Mouse (Mus musculus) neural tube, embryonic 12.5 days (tissue): ENCODE results near the gene Sox14. TPM values are rescaled to one million over a fixed set of nuclear protein-coding genes. Genes with fewer than 3 reads are reported as not detected.

Experiments used
- ATAC-seq: fragments of 200-750 bp; cut with Nextera tagmentation; 2 replicates; pipeline ENCODE4 v1.8.0; 2017; ENCODE audit warnings: low read depth, mild to moderate bottlenecking, moderate TSS enrichment, moderate library complexity; ENCODE audit not compliant: low FRiP score
- H3K27ac ChIP-seq: fragments of 300-500 bp; sonication (generic); 2 replicates; pipeline ENCODE4 v1.5.1; 2016
- H3K27me3 ChIP-seq: fragments of 300-500 bp; sonication (generic); replicated peaks from 2 replicates; pipeline ENCODE4 v1.6.1; 2016; ENCODE audit warnings: mild to moderate bottlenecking
- H3K36me3 ChIP-seq: fragments of 300-500 bp; sonication (generic); 2 replicates; pipeline ENCODE4 v1.6.1; 2016; ENCODE audit warnings: mild to moderate bottlenecking
- H3K4me1 ChIP-seq: fragments of 300-500 bp; sonication (generic); 2 replicates; pipeline ENCODE4 v1.6.1; 2016
- H3K4me2 ChIP-seq: fragments of 300-500 bp; sonication (generic); replicated peaks from 2 replicates; pipeline ENCODE4 v1.6.1; 2016; ENCODE audit warnings: mild to moderate bottlenecking
- H3K4me3 ChIP-seq: fragments of 300-500 bp; sonication (generic); 2 replicates; pipeline ENCODE4 v1.5.1; 2016
- H3K9ac ChIP-seq: fragments of 300-500 bp; sonication (generic); 2 replicates; pipeline ENCODE4 v1.6.1; 2016; ENCODE audit warnings: mild to moderate bottlenecking
- H3K9me3 ChIP-seq: fragments of 300-500 bp; sonication (generic); 2 replicates; pipeline ENCODE4 v1.6.1; 2016; ENCODE audit warnings: mild to moderate bottlenecking
- WGBS: fragments of 180-500 bp; shearing (Covaris S2); methylation state at CpG from one replicate; pipeline ENCODE4 v1.1.7; 2016; 5-methylcytosine and 5-hydroxymethylcytosine counted together
- polyA plus RNA-seq: library from polyadenylated mRNA; unstranded; fragments of >200 nt; fragmentation: Nextera tagmentation; extraction: Ambion mirVana; gene quantifications from 2 replicates; pipeline ENCODE4 v1.2.1, GENCODE M21; 2016

Gene Sox14
- 7.4 and 8.2 TPM in 2 replicates for polyA plus RNA-seq

- peaks cover 97% of the 10 kb centered on the region for H3K27me3 ChIP-seq
- no peak for ATAC-seq
Measured at GRCm38 (mm10) chr9:99875618-99876372, at the start of gene Sox14. TSS of gene Sox14 (minus strand) at chr9:99876170.

GRCm38 (mm10) chr9:99879311-99879710 lies 3.3 kb upstream of the Sox14 start:
- WGBS = 2% methylated on average over 14 of the region's 14 CpGs

More at GRCm38 (mm10) chr9:99875618-99876372, at the start of gene Sox14:
- H3K4me2 ChIP-seq = peak within 1 kb of the TSS; percentile 32
- H3K27ac ChIP-seq = no peak within 1 kb of the TSS
- H3K9me3 ChIP-seq = no peaks in the 10 kb centered on the region
- peaks cover 30% of the 10 kb centered on the region for H3K4me1 ChIP-seq
- under 1% methylated on average over 47 of the region's 47 CpGs for WGBS
- H3K9ac ChIP-seq = no peak within 1 kb of the TSS
- H3K36me3 ChIP-seq = no peaks in the 10 kb centered on the region
- H3K4me3 ChIP-seq = peak within 1 kb of the TSS; percentile 5; the same call in 1 of the 2 replicates

GRCm38 (mm10) chr9:99878588-99878987 lies 2.6 kb upstream of the Sox14 start:
- Histone ChIP-seq H3K27ac (no peak overlapping the region), H3K9me3 (no peaks in the 10 kb centered on the region), H3K9ac (no peak overlapping the region), H3K4me1 (peaks cover 15% of the 10 kb centered on the region), H3K36me3 (no peaks in the 10 kb centered on the region), H3K4me2 (no peak overlapping the region), H3K27me3 (peaks cover 89% of the 10 kb centered on the region), H3K4me3 (no peak overlapping the region)
- 8% methylated on average over 5 of the region's 5 CpGs for WGBS
- ATAC-seq = no peak

More at GRCm38 (mm10) chr9:99879311-99879710, 3.3 kb upstream of the Sox14 start:
- Histone ChIP-seq H3K4me1 (peaks cover 15% of the 10 kb centered on the region), H3K27ac (no peak overlapping the region), H3K9ac (no peak overlapping the region), H3K9me3 (no peaks in the 10 kb centered on the region), H3K4me2 (no peak overlapping the region), H3K36me3 (no peaks in the 10 kb centered on the region), H3K4me3 (no peak overlapping the region), H3K27me3 (peaks cover 83% of the 10 kb centered on the region)
- ATAC-seq = no peak

GRCm38 (mm10) chr9:99877056-99877546 lies 1.1 kb upstream of the Sox14 start:
- peak overlapping the region; percentile 22; the same call in 1 of the 2 replicates for H3K4me2 ChIP-seq
- WGBS = 2% methylated on average over 22 of the region's 22 CpGs

GRCm38 (mm10) chr9:99876373-99877055 lies 544 bp upstream of the Sox14 start:
- H3K4me1 ChIP-seq = peaks cover 26% of the 10 kb centered on the region
- peaks cover 96% of the 10 kb centered on the region for H3K27me3 ChIP-seq
- H3K9ac ChIP-seq = no peak overlapping the region
- WGBS = 1% methylated on average over 25 of the region's 25 CpGs
- no peak for ATAC-seq
- H3K27ac ChIP-seq = no peak overlapping the region
- H3K4me2 ChIP-seq = peak overlapping the region; percentile 32
- no peaks in the 10 kb centered on the region for H3K36me3 ChIP-seq
- no peaks in the 10 kb centered on the region for H3K9me3 ChIP-seq
- H3K4me3 ChIP-seq = no peak overlapping the region; the same call in 1 of the 2 replicates

More at GRCm38 (mm10) chr9:99877056-99877546, 1.1 kb upstream of the Sox14 start:
- Histone ChIP-seq H3K4me1 (peaks cover 21% of the 10 kb centered on the region), H3K27me3 (peaks cover 95% of the 10 kb centered on the region), H3K36me3 (no peaks in the 10 kb centered on the region), H3K4me3 (no peak overlapping the region), H3K9me3 (no peaks in the 10 kb centered on the region), H3K9ac (no peak overlapping the region), H3K27ac (no peak overlapping the region)
- ATAC-seq = no peak

GRCm38 (mm10) chr9:99874735-99875617 lies 994 bp downstream of the Sox14 start:
- H3K9me3 ChIP-seq = no peaks in the 10 kb centered on the region
- no peak for ATAC-seq
- no peak overlapping the region for H3K9ac ChIP-seq
- H3K27me3 ChIP-seq = peaks cover 97% of the 10 kb centered on the region
- peak overlapping the region; percentile 32 for H3K4me2 ChIP-seq
- no peaks in the 10 kb centered on the region for H3K36me3 ChIP-seq
- no peak overlapping the region for H3K27ac ChIP-seq
- 1% methylated on average over 52 of the region's 52 CpGs for WGBS
- 0 out of 2 replicates have a peak overlapping the region, but pooled peaks have one; percentile 5 for H3K4me3 ChIP-seq
- peaks cover 37% of the 10 kb centered on the region for H3K4me1 ChIP-seq

GRCm38 (mm10) chr9:99873721-99874120 lies 2.2 kb downstream of the Sox14 start:
- Histone ChIP-seq H3K9me3 (no peaks in the 10 kb centered on the region), H3K27me3 (peaks cover 99% of the 10 kb centered on the region), H3K36me3 (no peaks in the 10 kb centered on the region), H3K9ac (no peak overlapping the region), H3K4me2 (no peak overlapping the region), H3K27ac (no peak overlapping the region), H3K4me3 (0 out of 2 replicates have a peak overlapping the region, but pooled peaks have one; percentile 5), H3K4me1 (peaks cover 44% of the 10 kb centered on the region)
- ATAC-seq = no peak
- 3% methylated on average over 2 of the region's 2 CpGs for WGBS

- Histone ChIP-seq H3K4me3 (no peak overlapping the region), H3K9ac (no peak overlapping the region), H3K4me2 (no peak overlapping the region), H3K27ac (no peak overlapping the region), H3K4me1 (peaks cover 48% of the 10 kb centered on the region), H3K36me3 (no peaks in the 10 kb centered on the region), H3K9me3 (no peaks in the 10 kb centered on the region), H3K27me3 (peaks cover 96% of the 10 kb centered on the region)
- under 1% methylated on average over 15 of the region's 15 CpGs for WGBS
- no peak for ATAC-seq
Measured at GRCm38 (mm10) chr9:99873116-99873620, 2.8 kb downstream of the Sox14 start.

- peaks cover 96% of the 10 kb centered on the region for H3K27me3 ChIP-seq
- peak; percentile 61 for ATAC-seq
- H3K9me3 ChIP-seq = no peaks in the 10 kb centered on the region
- no peak overlapping the region for H3K4me3 ChIP-seq
- no peak overlapping the region for H3K27ac ChIP-seq
- H3K4me2 ChIP-seq = 0 out of 2 replicates have a peak overlapping the region, but pooled peaks have one; percentile 43
- H3K36me3 ChIP-seq = no peaks in the 10 kb centered on the region
- H3K4me1 ChIP-seq = peaks cover 48% of the 10 kb centered on the region
- WGBS = 1% methylated on average over 31 of the region's 31 CpGs
- H3K9ac ChIP-seq = no peak overlapping the region
Measured at GRCm38 (mm10) chr9:99872204-99873115, 3.5 kb downstream of the Sox14 start.

GRCm38 (mm10) chr9:99871556-99872203 lies 4.3 kb downstream of the Sox14 start:
- peaks cover 45% of the 10 kb centered on the region for H3K4me1 ChIP-seq
- H3K27me3 ChIP-seq = peaks cover 96% of the 10 kb centered on the region
- H3K9me3 ChIP-seq = no peaks in the 10 kb centered on the region
- no peak overlapping the region for H3K27ac ChIP-seq
- ATAC-seq = no peak
- no peak overlapping the region for H3K9ac ChIP-seq
- peak overlapping the region; percentile 43 for H3K4me2 ChIP-seq
- under 1% methylated on average over 34 of the region's 34 CpGs for WGBS
- H3K4me3 ChIP-seq = 0 out of 2 replicates have a peak overlapping the region, but pooled peaks have one; percentile 9
- no peaks in the 10 kb centered on the region for H3K36me3 ChIP-seq
